Mouse (Mus musculus): ENCODE data around the gene Msl1. TPM values are rescaled to one million over a fixed set of nuclear protein-coding genes. Genes with fewer than 3 reads are reported as not detected.

The Msl1 gene
- polyA plus RNA-seq, 1 experiment: 252 TPM

DNA sequence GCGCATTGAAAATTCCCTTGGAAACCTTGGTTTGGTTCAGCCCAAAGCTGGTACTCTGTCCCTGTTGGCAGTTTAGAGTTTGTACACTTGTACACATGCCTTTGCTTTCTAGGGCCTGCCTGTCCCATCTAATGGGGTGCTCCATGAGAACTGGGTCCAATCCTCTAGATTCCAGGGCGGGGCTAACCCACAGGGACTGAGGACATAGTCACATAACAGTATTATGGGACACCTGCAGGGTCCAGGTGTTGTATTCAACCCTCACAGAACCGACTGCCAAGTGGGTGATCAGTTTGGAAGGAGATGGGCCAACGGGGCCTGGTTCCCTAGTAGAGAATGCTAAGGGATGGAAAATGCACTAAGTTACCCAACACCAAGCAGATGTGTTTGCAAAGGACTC lies 33.4 kb upstream of the Msl1 start:
- H3K27ac ChIP-seq (ENCODE audit: insufficient read depth, low read depth, low read length): no peak overlapping the region
- H3K4me3 ChIP-seq (ENCODE audit: insufficient read depth, low read depth, low read length): no peak overlapping the region
- WGBS: 84% methylated on average over 4 of the region's 4 CpGs
- peaks cover 33% of the 10 kb centered on the region for H3K4me1 ChIP-seq (ENCODE audit: control insufficient read depth, insufficient read depth, low read length)
- TF ChIP-seq CTCF (IDR thresholded peaks at IDR 0.05; ENCODE audit: insufficient read depth, low read depth, low read length): no peak
- TF ChIP-seq POLR2A (IDR thresholded peaks at IDR 0.05; ENCODE audit: insufficient read depth, low read depth, low read length): no peak

DNA sequence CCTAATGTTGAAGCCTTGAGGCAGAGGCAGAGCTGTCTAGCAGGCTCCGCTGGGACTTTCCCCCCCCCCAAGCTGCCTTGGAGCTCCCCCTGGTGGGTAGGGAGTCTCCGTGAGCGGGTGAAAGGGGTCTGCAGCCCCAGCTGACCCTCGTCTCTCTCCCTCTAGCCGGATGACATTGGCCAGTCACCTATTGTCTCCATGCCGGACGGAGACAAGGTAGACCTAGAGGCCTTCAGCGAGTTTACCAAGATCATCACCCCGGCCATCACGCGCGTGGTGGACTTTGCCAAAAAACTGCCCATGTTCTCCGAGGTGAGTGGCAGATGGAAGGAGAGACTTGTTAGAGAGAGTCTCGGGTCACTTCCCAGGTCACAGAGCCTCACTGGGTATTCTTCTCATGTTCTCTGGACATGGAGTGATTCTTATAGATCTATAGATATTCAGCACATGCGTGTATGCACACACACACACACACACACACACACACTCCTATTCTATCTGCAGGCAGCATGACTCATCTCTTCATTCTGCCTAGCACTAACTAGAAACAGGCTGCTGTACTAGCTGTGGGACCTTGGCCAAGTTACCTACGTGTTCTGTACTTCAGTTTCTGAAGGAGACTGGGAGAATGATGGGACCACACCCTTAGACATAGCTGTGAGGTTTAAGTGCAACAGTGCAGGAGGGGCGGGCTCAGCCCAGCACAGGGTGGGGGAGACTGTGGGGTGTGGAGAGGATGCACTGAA lies 32.4 kb upstream of the Msl1 start:
- WGBS: 52% methylated on average over 17 of the region's 17 CpGs
- no peak overlapping the region for H3K4me3 ChIP-seq (ENCODE audit: insufficient read depth, low read depth, low read length)
- TF ChIP-seq CTCF (IDR thresholded peaks at IDR 0.05; ENCODE audit: insufficient read depth, low read depth, low read length) (peak; percentile 63; the same call in 1 of the 2 replicates), POLR2A (IDR thresholded peaks at IDR 0.05; ENCODE audit: insufficient read depth, low read depth, low read length) (no peak)
- H3K27ac ChIP-seq (ENCODE audit: insufficient read depth, low read depth, low read length): no peak overlapping the region
- H3K4me1 ChIP-seq (ENCODE audit: control insufficient read depth, insufficient read depth, low read length): peaks cover 39% of the 10 kb centered on the region

DNA sequence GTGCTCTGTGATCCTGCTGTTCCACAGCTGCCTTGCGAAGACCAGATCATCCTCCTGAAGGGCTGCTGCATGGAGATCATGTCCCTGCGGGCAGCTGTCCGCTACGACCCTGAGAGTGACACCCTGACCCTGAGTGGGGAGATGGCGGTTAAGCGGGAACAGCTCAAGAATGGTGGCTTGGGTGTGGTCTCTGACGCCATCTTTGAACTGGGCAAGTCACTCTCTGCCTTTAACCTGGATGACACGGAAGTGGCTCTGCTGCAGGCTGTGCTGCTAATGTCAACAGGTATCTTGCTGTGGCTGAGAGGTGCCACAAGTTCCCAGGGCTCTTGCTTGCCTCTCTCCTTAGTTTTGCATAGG lies 31.8 kb upstream of the Msl1 start:
- Histone ChIP-seq H3K4me3 (ENCODE audit: insufficient read depth, low read depth, low read length) (no peak overlapping the region), H3K27ac (ENCODE audit: insufficient read depth, low read depth, low read length) (no peak overlapping the region), H3K4me1 (ENCODE audit: control insufficient read depth, insufficient read depth, low read length) (peaks cover 44% of the 10 kb centered on the region)
- no peak for TF ChIP-seq CTCF (IDR thresholded peaks at IDR 0.05; ENCODE audit: insufficient read depth, low read depth, low read length)
- no peak for TF ChIP-seq POLR2A (IDR thresholded peaks at IDR 0.05; ENCODE audit: insufficient read depth, low read depth, low read length)
- WGBS: 82% methylated on average over 8 of the region's 8 CpGs

DNA sequence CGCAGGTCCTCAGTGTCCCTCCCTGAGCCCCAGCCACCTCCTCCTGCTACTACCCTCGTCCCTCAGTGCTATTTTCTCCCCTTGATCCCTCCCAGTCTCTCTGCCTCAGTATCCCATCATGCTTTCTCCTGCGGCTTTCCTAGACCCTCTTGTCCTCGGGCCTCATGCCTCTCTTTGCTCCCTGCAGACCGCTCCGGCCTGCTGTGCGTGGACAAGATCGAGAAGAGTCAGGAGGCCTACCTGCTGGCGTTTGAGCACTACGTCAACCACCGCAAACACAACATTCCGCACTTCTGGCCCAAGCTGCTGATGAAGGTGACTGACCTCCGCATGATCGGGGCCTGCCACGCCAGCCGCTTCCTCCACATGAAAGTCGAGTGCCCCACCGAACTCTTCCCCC lies 31.2 kb upstream of the Msl1 start:
- 85% methylated on average over 18 of the region's 18 CpGs for WGBS
- H3K4me1 ChIP-seq (ENCODE audit: control insufficient read depth, insufficient read depth, low read length): peaks cover 50% of the 10 kb centered on the region
- no peak overlapping the region for H3K27ac ChIP-seq (ENCODE audit: insufficient read depth, low read depth, low read length)
- TF ChIP-seq CTCF (IDR thresholded peaks at IDR 0.05; ENCODE audit: insufficient read depth, low read depth, low read length) (no peak), POLR2A (IDR thresholded peaks at IDR 0.05; ENCODE audit: insufficient read depth, low read depth, low read length) (no peak)
- H3K4me3 ChIP-seq (ENCODE audit: insufficient read depth, low read depth, low read length): no peak overlapping the region

DNA sequence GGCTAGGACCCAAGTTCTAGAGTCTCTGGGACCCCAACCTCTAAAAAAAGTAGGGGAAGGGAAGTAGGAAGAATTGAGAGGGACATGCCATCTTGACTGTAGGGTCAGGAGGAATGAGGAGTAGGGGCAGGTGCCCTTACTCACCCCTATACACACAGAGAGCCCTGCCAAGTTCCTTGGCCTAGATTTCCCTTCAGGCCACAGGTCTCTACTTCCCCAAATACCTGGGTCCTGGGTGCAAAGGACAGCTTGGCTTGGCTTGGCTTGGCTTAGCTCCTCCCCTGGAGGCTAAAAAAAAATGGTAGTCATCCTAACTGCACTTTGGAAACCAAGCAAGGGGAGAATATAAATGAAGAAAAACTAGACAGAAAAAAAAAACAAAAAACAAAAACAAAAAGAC lies 30.6 kb upstream of the Msl1 start:
- TF ChIP-seq CTCF (IDR thresholded peaks at IDR 0.05; ENCODE audit: insufficient read depth, low read depth, low read length): no peak
- no peak for TF ChIP-seq POLR2A (IDR thresholded peaks at IDR 0.05; ENCODE audit: insufficient read depth, low read depth, low read length)
- H3K4me1 ChIP-seq (ENCODE audit: control insufficient read depth, insufficient read depth, low read length): peaks cover 56% of the 10 kb centered on the region
- no peak overlapping the region for H3K4me3 ChIP-seq (ENCODE audit: insufficient read depth, low read depth, low read length)
- no peak overlapping the region for H3K27ac ChIP-seq (ENCODE audit: insufficient read depth, low read depth, low read length)

DNA sequence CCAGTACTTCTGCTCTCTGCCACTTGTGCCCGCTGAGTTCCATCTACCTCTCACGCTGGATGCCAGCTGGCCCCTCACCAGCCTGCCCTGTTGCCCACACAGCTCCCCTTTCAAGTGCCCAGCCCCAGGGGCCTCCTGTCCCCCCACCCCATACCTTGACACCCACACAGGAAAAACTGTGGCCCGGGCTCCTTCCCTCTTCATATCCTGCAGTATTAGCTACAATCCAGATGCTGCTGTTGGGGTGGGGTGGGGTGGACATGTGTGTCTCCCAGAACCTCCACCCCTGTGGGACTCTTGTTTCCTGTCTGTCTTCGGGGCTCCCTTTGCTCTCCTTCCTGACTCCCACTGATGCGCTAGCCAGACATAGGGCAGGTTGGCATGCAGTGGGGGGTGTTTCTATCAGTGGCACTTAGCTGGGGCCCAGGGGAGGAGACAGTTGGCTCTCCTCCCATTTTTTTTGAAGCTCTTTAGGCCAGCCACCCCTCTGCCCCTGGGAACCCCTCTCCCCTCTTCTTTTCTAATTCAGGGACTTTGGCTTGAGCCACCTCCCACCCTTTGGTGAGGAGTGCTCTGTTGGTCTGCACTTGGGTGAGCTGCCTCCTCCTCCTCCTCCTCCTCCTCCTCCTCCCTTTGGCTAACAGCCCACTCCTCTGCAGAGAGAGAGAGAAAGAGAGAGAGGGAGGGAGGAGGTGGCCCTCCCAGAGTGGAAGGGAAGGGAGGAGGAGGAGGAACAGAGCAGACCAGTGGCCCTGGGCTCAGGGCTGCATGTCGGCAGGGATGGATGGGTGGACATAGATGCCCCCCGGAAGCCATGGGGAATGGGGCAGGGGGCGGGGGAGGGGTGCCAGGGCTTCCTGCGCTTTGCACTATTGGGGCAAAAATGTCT lies 29.7 kb upstream of the Msl1 start:
- 21% methylated on average over 9 of the region's 9 CpGs for WGBS
- H3K27ac ChIP-seq (ENCODE audit: insufficient read depth, low read depth, low read length): no peak overlapping the region
- H3K4me1 ChIP-seq (ENCODE audit: control insufficient read depth, insufficient read depth, low read length): peaks cover 65% of the 10 kb centered on the region
- TF ChIP-seq CTCF (IDR thresholded peaks at IDR 0.05; ENCODE audit: insufficient read depth, low read depth, low read length) (no peak), POLR2A (IDR thresholded peaks at IDR 0.05; ENCODE audit: insufficient read depth, low read depth, low read length) (no peak)
- H3K4me3 ChIP-seq (ENCODE audit: insufficient read depth, low read depth, low read length): no peak overlapping the region

DNA sequence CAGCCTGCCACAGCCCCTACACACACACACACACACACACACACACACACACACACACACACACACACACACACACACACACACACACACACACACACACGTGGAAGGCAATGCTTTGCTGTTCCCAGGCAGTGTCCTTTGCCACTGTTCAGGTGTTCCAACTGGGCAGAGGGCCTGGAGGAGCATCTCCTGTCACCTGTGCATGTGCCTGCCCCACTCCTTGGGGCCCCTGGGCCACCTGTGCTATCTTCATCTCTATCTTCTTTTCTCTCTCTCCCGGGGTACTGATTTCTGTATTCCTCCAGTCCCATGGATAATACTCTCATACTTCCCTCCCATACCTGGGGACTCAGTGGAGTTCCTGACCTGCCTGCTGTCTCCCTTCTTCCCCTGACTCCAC lies 29.0 kb upstream of the Msl1 start:
- TF ChIP-seq POLR2A (IDR thresholded peaks at IDR 0.05; ENCODE audit: insufficient read depth, low read depth, low read length) (no peak), CTCF (IDR thresholded peaks at IDR 0.05; ENCODE audit: insufficient read depth, low read depth, low read length) (no peak)
- Histone ChIP-seq H3K4me1 (ENCODE audit: control insufficient read depth, insufficient read depth, low read length) (peaks cover 71% of the 10 kb centered on the region), H3K4me3 (ENCODE audit: insufficient read depth, low read depth, low read length) (no peak overlapping the region), H3K27ac (ENCODE audit: insufficient read depth, low read depth, low read length) (peak overlapping the region; percentile 5; the same call in 1 of the 2 replicates)
- WGBS: 40% methylated on average over 2 of the region's 2 CpGs

DNA sequence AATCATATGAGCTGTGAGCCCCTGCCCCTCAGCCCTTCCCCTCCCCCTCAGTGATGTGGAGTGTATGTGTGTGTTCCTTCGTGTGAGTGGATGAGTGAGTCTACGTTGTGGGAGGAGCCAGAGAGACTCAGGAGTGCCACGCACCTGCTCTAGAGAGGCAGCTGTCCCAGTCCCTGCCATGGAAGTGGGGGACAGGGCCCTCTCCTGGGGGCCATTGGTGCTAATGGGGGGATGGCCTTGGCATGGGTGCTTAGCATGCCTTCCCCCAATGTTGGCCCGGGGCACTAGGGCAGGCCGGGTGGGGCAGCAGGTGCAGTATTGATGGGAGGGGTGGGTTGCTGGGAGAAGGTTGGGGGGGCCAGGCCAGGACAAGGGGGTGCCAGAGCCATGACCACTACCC lies 28.5 kb upstream of the Msl1 start:
- 28% methylated on average over 5 of the region's 5 CpGs for WGBS
- TF ChIP-seq POLR2A (IDR thresholded peaks at IDR 0.05; ENCODE audit: insufficient read depth, low read depth, low read length) (no peak), CTCF (IDR thresholded peaks at IDR 0.05; ENCODE audit: insufficient read depth, low read depth, low read length) (no peak)
- Histone ChIP-seq H3K4me3 (ENCODE audit: insufficient read depth, low read depth, low read length) (no peak overlapping the region), H3K4me1 (ENCODE audit: control insufficient read depth, insufficient read depth, low read length) (peaks cover 73% of the 10 kb centered on the region), H3K27ac (ENCODE audit: insufficient read depth, low read depth, low read length) (no peak overlapping the region)

DNA sequence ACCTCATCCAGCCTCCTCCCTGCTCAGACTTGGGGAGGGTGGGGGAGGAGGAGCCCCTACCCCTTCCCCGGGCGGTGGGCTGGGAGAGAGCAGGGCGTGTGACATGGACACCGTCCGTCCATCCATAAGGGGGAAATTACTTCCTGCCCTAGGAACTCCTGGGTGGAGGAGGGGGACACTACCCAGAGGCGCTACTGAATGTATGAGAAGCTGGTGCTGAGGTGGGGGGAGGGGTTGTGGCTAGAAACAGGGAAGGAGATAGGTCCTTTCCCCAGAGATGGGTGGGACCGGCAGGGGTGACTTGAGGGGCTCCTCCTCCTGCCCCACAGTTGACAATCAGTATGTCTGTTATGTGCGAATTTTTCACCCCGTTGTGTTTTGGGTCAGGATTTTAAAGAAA lies 28.0 kb upstream of the Msl1 start:
- 31% methylated on average over 9 of the region's 9 CpGs for WGBS
- H3K4me3 ChIP-seq (ENCODE audit: insufficient read depth, low read depth, low read length): no peak overlapping the region
- no peak for TF ChIP-seq CTCF (IDR thresholded peaks at IDR 0.05; ENCODE audit: insufficient read depth, low read depth, low read length)
- TF ChIP-seq POLR2A (IDR thresholded peaks at IDR 0.05; ENCODE audit: insufficient read depth, low read depth, low read length): peak; percentile 20; the same call in 1 of the 2 replicates
- no peak overlapping the region for H3K27ac ChIP-seq (ENCODE audit: insufficient read depth, low read depth, low read length)
- peaks cover 75% of the 10 kb centered on the region for H3K4me1 ChIP-seq (ENCODE audit: control insufficient read depth, insufficient read depth, low read length)

Data from olfactory bulb, adult 2 months (tissue).